Mouse (Mus musculus) thymus, adult 2 months (tissue): ENCODE measurements at regions not wholly inside any gene's neighbourhood (a gene's known extent, or its start where the extent isn't known, plus 50 kb on each side); places are given as distances from the start of the nearest gene placed in this dataset.

Source experiments
- DNase-seq: peaks from one replicate; pipeline ENCODE4 v3.0.0; 2021
- H3K27ac ChIP-seq: fragments of 200-500 bp; 2 replicates; pipeline ENCODE4 v1.5.1; 2012; ENCODE audit warnings: low read length, control low read depth; ENCODE audit not compliant: control insufficient read depth, insufficient read depth
- H3K27me3 ChIP-seq: fragments of 200-500 bp; 2 replicates; pipeline ENCODE4 v1.6.1; 2012; ENCODE audit warnings: mild to moderate bottlenecking, low read length, moderate library complexity, mixed read lengths; ENCODE audit not compliant: control insufficient read depth, insufficient read depth
- H3K36me3 ChIP-seq: fragments of 200-500 bp; 2 replicates; pipeline ENCODE4 v1.6.1; 2012; ENCODE audit warnings: mild to moderate bottlenecking, low read length, moderate library complexity; ENCODE audit not compliant: control insufficient read depth, insufficient read depth
- H3K4me1 ChIP-seq: fragments of 200-500 bp; replicated peaks from 2 replicates; pipeline ENCODE4 v1.6.1; 2012; ENCODE audit warnings: low read length; ENCODE audit not compliant: control insufficient read depth, insufficient read depth
- H3K4me3 ChIP-seq: fragments of 200-500 bp; 2 replicates; pipeline ENCODE4 v1.5.1; 2012; ENCODE audit warnings: mild to moderate bottlenecking, low read length, control low read depth, moderate library complexity; ENCODE audit not compliant: control insufficient read depth, insufficient read depth
- CTCF ChIP-seq: fragments of 200-500 bp; IDR thresholded peaks from 2 replicates; pipeline ENCODE4 v1.5.1; 2012; ENCODE audit warnings: mild to moderate bottlenecking, control low read depth, low read length, moderate library complexity, borderline replicate concordance; ENCODE audit not compliant: control insufficient read depth, poor library complexity, insufficient read depth; ENCODE audit errors: extremely low read depth
- POLR2A ChIP-seq: fragments of 200-500 bp; IDR thresholded peaks from 2 replicates; pipeline ENCODE4 v1.6.1; 2012; ENCODE audit warnings: mild to moderate bottlenecking, low read length, control low read depth, moderate library complexity; ENCODE audit not compliant: control insufficient read depth, poor library complexity, insufficient read depth; ENCODE audit errors: extremely low read depth
- WGBS: fragments of 180-500 bp; shearing (Covaris S2); methylation state at CpG from one replicate; pipeline ENCODE4 v1.1.7; 2018; 5-methylcytosine and 5-hydroxymethylcytosine counted together

- H3K4me1 ChIP-seq, result no peaks in the 10 kb centered on the region
- no peak for DNase-seq
- WGBS, result 100% methylated on average over 1 of the region's 1 CpGs
- no peak overlapping the region for H3K27ac ChIP-seq
- no peaks in the 10 kb centered on the region for H3K36me3 ChIP-seq
- TF ChIP-seq CTCF (no peak), POLR2A (no peak)
- H3K4me3 ChIP-seq, result no peak overlapping the region
- H3K27me3 ChIP-seq, result no peaks in the 10 kb centered on the region
Observed at GRCm38 (mm10) chr3:61288195-61288594, 73.2 kb upstream of the Rap2b start.

- WGBS, result 32% methylated on average over 6 of the region's 6 CpGs
- DNase-seq, result no peak
- H3K4me3 ChIP-seq, result no peak overlapping the region
Observed at GRCm38 (mm10) chr3:61294855-61295254, 66.6 kb upstream of the Rap2b start.

DNA sequence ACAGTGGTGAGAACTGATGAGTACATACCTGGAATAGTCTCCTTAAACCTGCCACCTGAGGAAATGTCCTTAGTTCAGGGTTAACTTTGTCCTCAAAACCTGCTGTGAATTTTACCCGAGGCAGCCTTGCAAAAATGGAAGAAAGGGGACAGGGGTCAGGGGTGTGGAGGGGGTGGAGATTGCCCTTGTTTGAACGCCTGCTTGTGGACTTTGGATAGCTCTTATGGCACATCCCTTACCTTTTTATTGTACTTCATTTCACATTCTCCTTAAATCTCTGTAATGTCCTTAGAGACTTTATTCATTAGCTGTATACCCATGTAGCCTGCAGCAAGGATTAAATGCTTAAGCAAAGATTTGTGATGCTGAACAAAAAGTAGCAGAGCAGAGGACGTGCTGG, 64.1 kb upstream of the Rap2b start:
- TF ChIP-seq POLR2A (no peak), CTCF (no peak)
- no peaks in the 10 kb centered on the region for H3K4me1 ChIP-seq
- H3K27me3 ChIP-seq, result no peaks in the 10 kb centered on the region
- no peaks in the 10 kb centered on the region for H3K36me3 ChIP-seq
- no peak overlapping the region for H3K4me3 ChIP-seq
- no peak overlapping the region for H3K27ac ChIP-seq
- WGBS, result 90% methylated on average over 3 of the region's 3 CpGs
- no peak for DNase-seq

More at GRCm38 (mm10) chr3:61294855-61295254, 66.6 kb upstream of the Rap2b start:
- Histone ChIP-seq H3K36me3 (no peaks in the 10 kb centered on the region), H3K27me3 (no peaks in the 10 kb centered on the region), H3K4me1 (no peaks in the 10 kb centered on the region), H3K27ac (no peak overlapping the region)
- TF ChIP-seq POLR2A, result no peak
- TF ChIP-seq CTCF, result no peak

DNA sequence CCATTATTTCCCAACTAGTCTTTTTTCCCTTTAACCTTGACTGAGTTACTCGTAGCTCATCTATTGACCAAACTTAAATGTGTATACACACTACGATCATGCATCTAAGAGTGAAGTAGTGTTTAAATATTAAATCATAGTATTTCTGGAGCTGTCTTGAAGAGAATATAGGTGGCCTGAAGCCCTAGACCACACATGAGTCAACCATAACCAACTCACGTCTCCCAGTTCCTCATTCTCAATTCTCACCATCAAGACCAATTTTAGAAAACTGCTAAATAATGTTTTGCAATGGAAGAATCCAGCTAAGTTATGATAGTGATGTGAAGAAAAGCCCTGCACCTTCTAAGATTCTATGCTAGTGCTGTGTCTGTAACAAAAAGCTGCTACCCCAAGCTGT, 59.2 kb upstream of the Rap2b start:
- H3K4me3 ChIP-seq, result no peak overlapping the region
- H3K27me3 ChIP-seq, result no peaks in the 10 kb centered on the region
- H3K36me3 ChIP-seq, result no peaks in the 10 kb centered on the region
- no peak overlapping the region for H3K27ac ChIP-seq
- no peak for DNase-seq
- 57% methylated on average over 3 of the region's 3 CpGs for WGBS
- no peaks in the 10 kb centered on the region for H3K4me1 ChIP-seq
- no peak for TF ChIP-seq POLR2A
- no peak for TF ChIP-seq CTCF

GRCm38 (mm10) chr3:61303485-61303884, 58.0 kb upstream of the Rap2b start:
- WGBS, result 92% methylated on average over 3 of the region's 3 CpGs
- H3K4me3 ChIP-seq, result no peak overlapping the region
- H3K4me1 ChIP-seq, result no peaks in the 10 kb centered on the region
- no peaks in the 10 kb centered on the region for H3K36me3 ChIP-seq
- H3K27me3 ChIP-seq, result no peaks in the 10 kb centered on the region
- TF ChIP-seq CTCF, result no peak
- no peak for TF ChIP-seq POLR2A
- DNase-seq, result no peak
- H3K27ac ChIP-seq, result no peak overlapping the region

DNA sequence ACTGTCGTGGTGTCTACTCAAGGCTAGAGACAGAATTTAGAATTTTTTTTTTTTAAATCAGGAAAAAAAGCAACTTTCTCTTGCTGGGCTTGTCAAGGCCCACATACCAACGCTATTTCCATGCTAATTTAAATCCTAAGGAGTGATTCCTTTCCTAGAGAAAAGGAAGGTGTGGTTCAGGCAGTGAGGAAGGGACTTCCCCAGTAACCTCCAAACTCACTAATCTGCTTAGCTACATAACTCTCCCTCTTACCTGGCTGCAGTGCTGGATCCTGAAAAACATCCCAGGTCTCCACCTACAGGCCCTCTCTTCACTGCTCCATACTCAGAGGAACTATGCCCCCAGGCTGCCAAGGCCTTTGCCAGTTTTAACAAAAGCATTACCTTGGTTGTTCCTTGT, 55.1 kb upstream of the Rap2b start:
- H3K4me1 ChIP-seq, result no peaks in the 10 kb centered on the region
- TF ChIP-seq CTCF, result no peak
- TF ChIP-seq POLR2A, result no peak
- no peaks in the 10 kb centered on the region for H3K27me3 ChIP-seq
- no peak overlapping the region for H3K4me3 ChIP-seq
- DNase-seq, result no peak
- 85% methylated on average over 2 of the region's 2 CpGs for WGBS
- no peaks in the 10 kb centered on the region for H3K36me3 ChIP-seq
- H3K27ac ChIP-seq, result no peak overlapping the region

DNA sequence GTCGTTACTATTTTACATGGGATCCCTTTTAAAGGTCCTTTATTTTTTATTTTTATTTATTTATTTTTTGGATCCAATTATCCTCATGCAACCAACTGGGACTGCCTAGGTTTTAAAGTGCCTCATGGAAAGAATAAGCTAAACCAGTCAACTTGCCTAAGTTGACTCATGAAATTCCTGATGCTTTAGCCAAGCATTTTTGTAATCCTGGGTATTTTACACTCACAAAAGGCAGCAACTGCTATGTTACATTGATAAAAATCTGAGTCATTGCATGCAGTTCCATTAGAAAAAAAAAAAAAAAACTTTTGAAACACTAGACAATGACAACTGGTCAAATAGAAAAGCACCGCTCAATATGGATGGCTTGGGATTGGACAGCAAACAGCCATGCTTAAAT, 52.7 kb upstream of the Rap2b start:
- no peak overlapping the region for H3K27ac ChIP-seq
- no peaks in the 10 kb centered on the region for H3K27me3 ChIP-seq
- H3K4me1 ChIP-seq, result no peaks in the 10 kb centered on the region
- no peak for DNase-seq
- WGBS, result 97% methylated on average over 2 of the region's 2 CpGs
- TF ChIP-seq CTCF (no peak), POLR2A (no peak)
- no peaks in the 10 kb centered on the region for H3K36me3 ChIP-seq
- no peak overlapping the region for H3K4me3 ChIP-seq
